Mouse (Mus musculus) heart, adult 18-20 months (tissue): ENCODE results near the gene Ror2. TPM values are rescaled to one million over a fixed set of nuclear protein-coding genes. Genes with fewer than 3 reads are reported as not detected.
A peak's percentile ranks its signal among the peaks of the same experiment; 100 is the strongest.

Experiments
- DNase-seq, 2 experiments: peaks; one replicate each; pipeline ENCODE4 v3.0.0; 2021 to 2022; ENCODE audit warnings: mixed read lengths in 1 of 2
- total RNA-seq, 2 experiments: library from RNA; stranded (reverse); gene quantifications; 2 replicates each; pipeline ENCODE4 v1.2.3; 2021

Ror2 gene
- total RNA-seq, 2 experiments from 2014 or later, result 1.0 to 1.4 TPM

DNA sequence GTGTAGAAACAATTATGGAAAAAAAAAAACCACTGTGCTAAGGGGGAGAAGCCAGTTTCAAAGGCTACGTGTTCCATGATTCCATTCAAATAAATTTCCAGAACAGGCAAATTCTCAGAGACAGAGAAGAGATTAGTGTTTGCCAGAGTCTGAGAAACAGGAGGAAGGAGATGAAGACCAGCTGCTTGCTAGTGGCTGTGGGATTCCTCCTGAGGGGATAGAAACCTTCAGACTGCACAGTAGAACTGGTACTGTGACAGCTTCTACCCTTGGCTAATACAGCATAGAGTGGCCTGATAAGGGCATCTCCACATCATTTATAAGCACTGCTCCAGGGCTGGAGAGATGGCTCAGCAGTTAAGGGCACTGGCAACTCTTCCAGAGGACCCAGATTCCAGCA is 11.2 kb downstream of the Ror2 start:
- peak; percentile 44 to 64 for DNase-seq

DNA sequence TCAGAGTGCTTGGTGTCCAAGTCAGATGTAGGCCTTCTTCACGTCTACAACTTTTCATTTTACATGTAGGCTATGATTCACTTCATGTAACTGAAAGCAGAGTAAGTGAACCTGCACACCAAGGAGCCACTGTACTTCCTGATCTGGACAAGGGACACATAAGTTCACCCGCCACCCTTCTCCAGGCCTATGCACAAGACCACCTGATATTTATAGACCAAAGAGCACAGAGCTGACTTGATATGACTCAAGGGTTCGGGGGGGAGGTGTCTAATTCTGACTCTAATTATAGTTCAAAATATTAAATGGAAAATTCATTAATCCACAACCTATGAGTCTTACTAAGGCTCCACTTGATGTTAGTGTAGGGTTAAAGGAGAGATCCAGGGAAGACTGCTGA is 14.3 kb downstream of the Ror2 start:
- DNase-seq, result no peak

DNA sequence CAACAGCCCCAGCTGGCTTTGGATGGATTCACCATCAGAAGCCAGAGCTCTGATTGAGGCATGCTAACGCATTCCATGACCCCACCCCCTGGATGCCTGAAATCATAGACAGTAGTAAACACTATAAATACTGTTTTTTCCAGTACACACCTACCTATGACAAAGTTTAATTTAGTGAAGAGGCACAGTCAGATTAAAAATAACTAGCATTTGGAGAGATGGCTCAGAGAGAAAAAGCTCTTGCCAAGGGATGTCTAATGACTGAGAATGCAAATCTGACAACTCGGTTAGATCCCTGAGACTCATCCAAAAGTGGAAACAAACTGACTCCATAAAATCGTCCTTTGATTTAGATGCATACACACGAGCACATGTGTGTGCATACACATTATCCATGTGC is 15.4 kb downstream of the Ror2 start:
- no peak for DNase-seq

DNA sequence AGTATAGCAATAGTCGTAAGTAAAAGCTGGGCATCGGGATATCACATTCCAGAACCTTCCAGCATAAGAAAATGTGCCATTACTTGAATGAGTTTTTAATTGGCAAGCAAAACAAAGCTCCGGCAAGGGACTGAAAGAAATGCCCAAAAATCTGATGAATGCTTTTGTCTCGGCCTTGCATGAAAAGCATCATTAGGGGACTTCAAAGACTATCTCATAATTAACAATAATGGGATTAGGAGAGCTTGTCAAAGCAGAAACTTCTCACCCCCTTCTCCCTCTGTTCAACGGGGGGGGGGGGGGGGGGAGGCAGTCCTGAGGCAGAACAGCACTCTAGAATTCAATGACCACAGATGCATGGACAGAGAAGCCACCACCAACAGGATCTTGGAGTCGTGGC is 17.4 kb downstream of the Ror2 start:
- DNase-seq, result no peak

DNA sequence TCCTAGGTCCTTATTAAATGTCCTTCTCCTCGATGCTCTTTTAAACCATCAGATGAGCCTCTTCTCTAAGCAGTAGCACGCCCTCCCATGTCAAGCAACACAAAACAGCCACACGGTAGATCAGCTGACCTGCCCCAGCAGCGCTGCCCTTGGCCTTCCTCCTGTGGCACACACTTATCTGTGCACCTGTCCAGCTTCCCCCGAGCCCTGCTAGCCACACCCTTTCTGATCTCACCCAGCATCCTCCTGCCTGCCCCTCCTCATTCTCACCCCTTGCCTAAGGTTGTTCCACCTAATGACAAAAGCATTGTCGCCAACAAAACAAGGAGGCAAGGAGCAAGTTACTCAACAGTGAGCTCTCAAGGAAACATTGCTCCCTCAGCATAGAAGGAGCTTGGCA is 18.1 kb downstream of the Ror2 start:
- DNase-seq, result no peak

DNA sequence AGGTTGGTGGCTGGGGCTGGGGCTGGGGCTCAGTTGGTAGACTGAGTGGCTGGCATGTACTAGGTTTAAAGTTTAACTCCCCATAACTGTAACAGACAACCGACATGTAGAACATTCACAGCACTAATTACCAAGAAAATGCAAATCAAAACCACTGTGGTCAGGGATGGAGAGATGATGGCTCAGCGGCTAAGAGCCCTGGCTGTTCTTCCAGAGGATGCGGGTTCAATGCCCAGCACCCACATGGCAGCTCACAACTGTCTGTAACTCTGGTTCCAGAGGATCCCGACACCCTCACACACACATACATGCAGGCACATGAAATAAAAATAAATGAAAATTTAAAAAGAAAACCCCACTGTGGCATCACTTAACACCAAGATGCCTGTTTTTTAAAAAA is 18.8 kb downstream of the Ror2 start:
- DNase-seq, result no peak

DNA sequence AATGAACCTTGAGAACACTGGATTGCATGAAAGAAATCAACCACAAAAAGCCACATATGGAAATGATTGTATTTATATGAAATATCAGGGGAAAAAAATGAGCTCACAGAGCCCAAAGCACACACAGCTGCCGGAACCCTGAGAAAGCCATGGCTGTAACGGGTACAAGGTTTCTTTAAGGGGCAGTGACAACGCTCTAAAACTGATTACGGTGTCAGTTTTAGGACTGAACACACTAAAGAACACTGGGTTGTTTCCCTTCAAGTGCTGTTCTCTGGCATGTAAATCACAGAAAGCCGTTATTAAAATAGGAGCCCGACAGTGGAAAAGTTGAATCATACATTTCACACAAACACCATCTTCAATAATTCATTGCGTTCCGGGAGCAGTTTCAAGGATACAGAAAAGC is 19.4 kb downstream of the Ror2 start:
- no peak for DNase-seq

DNA sequence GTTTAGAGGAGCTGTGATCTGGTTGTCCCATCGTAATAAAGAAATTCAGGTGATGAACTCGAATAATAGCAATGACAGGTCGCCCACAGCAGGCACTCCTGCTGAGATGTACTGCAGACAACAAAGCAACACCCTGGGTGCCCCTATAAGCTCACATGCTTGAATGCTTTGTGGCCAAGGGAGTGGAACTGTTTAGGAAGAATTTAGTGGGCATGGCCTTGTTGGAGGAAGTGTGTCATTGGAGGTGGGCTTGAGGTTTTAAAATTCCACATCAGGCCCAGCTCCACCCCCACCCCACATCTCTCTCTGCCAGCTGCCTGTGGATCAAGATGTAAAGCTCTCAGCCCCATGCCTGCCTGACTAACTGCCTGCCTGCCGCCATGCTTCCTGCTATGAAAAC is 21.0 kb downstream of the Ror2 start:
- DNase-seq, result no peak

DNA sequence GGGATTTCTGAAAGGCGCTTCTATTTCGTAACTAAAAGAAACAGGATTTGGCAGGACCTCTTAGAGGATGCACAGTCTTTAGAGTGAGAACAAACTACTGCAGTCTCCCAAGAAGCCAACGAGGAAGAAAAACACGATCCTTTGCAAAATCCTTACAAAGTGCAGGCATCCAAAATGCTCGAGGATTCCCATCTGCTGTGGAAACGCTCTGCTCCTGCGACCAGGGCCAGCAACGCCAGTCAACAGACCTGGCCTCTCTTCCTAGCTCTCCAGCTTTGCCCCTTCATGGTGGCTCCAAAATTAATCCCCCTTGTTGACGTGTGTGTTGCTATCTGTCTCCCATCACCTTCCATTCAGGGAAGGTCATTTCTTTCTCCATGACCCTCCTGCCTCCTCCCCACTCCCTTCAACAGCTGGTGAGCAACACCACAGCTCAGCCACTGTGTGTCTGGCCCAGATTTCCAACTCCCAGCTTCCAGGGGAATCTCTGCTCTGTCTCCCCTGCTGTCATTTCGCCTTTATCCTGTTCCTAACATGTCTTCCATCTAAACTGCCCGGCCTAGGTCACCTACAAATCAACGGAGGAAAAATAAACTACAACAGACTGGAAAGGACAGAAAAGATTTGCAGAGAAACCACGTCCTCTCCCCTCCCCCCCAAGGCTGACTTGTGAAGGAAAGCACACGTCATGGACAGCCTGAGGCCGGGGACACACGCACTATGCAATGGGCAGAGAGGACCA is 23.2 kb downstream of the Ror2 start:
- DNase-seq, result peak; percentile 63 to 67

DNA sequence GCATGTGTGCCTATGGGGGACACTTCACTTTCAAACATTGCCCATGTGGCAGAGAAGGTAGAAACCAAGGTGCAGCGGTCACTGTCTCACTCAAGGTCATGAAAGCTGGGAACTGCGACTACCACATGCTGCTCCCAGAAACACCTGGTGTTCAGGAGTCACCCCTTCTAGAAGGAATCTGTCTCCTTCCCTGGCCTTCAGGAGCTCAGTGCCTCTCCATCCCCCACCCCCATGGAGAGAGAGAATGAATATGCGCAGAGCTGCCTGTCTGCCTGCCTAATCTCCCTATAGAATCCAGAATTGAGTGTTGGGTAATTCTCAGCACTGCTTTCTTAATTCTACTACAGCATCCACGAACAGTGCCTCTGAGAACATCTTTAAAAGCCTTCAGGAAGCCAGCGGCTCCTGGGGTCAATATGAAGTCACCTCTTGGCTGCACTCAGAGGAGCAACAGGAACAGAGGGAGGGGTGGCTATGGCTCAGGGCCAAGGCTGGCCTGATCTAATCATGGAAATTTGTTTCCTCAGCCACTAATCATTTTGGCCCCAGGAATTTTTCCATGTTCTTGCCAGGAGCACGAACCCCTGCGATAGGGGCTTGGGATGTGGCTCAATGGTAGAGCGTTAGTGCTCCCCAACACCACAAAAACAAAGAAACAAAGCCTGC is 24.7 kb downstream of the Ror2 start:
- peak; percentile 86 to 91 for DNase-seq

DNA sequence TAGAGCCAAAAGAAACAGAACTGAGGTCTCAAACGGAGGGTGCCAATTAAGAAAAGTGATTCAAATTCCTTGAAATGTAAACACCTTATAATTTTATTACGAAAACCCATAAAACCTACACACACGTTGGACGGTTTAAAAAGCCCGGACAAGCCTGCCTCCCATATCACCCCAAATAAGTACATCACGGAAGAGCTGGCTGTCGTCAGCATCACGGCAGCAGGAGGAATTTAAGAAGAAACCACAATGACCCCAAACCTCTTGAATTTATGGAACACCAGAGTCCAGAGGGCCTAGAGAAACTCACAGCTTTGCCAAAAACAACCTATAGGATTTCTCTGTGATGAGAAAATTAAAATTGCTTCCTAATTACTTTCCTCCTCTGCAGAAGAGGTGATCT is 27.0 kb downstream of the Ror2 start:
- no peak for DNase-seq

DNA sequence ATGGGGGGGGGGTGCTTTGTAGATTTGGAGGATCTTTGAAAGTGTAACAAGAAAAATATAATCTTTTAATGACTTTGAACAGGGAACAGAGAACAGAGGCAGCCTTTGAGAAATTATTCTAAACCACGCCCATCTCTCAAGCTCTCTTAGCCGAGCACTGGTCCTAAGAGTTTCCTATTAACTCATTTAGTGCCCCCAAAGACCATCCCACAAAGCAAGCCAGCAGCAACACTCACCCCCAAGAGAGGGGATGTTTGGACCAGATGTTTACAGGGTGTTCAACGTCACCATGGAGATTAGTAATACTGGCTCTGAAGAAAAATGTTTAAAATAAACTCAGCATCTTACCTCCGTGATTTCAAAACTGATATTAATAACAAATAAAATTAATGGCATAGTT is 27.4 kb downstream of the Ror2 start:
- no peak for DNase-seq

DNA sequence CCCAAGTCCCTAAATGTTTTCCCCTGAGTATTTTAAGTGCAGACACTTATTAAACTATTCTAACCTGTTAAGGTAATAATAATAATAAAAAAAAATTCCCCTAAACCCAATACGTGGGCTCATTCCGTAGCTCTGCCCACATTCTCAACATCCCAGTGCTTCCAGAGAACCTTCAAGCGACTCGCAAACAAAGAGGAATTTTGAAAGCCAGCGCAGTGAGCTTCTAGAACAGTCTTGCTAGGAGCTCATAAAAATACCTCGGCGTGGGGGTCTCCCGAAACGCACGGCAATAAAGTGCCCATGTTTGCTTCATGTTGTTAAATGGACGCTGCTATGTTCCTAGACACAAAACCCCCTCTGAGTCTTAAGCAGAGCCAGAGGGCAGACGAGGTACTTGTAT is 32.7 kb downstream of the Ror2 start:
- no peak for DNase-seq

DNA sequence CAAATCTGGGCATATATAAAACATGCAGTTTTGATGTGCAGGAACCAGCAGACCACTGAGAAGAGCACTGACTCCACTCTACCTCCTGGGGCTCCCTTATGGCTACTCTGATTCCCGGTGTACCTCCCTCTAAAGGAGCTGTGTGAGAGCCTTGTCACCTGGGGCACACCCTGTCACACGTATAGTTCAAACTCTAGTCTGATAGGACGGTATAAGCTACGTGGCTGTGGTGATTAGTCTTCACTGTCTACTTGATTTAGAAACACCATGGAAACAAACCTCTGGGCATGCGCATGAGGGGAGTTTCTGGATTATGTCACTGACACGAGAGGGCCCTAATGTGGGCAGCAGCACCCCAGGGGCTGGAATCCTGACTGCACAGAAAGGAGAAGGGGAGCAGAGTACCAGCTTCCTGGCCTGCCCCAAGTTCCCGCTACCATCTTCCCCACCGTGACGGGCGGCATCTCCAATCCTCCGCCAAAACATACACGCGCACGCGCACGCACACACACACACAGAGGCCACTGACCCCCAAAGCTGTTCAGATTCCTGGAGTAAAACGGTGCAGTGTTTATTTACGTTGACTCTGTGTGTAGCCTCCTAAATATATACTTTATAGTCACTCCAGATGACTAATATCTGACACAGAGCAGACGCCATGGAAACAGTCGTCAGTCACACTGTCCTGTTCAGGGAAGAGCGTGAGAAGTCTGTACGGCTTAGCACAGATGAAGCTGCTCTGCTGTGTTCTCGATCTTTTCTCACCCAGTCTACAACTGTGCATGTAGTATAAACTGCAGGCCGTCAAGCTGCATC is 37.1 kb downstream of the Ror2 start:
- no peak for DNase-seq

DNA sequence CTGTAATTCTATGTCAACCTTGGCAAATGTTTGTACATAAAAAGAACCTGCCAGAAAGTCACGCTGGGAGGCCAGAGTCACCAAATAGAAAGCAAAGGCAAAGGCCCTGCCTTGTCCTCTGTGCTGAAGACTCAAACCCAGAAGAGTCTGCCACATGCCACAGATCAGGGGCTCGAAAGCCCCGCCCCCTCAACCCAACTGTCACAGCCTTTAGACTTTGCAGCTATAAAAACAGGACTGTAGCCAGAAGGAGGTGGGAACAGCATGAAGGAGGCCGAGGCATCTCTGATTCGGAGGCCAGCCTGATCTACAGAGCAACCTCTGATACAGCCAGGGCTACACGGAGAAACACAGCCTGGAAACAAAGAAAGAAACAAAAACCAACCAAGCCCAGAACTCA is 37.8 kb downstream of the Ror2 start:
- DNase-seq, result no peak

DNA sequence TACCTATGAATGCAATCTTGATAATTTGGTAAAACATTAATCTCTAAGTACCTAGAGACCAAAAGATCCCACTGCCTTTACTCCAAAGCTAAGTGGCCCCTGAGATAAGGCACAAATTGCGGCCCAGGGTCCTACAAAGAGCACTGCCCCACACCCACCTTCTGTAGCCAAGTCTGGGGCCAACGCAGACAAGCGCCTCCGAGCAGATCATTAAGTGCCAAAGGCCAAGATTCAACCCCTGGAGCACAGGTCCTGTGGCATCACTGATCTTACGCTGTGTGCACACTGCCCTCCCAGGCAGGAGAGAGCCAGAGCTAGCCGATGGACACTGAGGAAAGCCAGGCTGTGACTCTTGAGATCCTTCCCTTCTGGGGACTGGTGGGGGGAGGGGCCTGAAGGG is 38.7 kb downstream of the Ror2 start:
- DNase-seq, result no peak

DNA sequence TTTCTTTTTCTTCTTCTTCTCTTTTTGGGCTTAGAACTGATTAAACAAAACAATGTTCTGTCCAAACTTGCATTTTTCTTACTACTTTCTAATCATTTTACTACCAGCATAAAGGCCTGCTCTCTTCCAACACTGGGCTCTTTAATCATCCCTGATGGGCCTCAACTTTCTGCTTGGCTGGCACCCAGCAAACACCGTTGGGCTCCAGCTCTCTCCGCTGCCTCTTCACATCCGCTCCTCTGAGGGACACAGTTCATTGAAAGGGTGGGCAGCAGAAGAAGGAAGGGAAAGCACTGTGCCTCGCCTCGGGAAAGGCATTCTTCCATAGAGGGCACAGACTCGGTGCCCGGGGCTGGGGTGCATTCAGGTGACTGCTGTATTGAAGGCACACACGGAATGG is 41.8 kb downstream of the Ror2 start:
- no peak for DNase-seq

DNA sequence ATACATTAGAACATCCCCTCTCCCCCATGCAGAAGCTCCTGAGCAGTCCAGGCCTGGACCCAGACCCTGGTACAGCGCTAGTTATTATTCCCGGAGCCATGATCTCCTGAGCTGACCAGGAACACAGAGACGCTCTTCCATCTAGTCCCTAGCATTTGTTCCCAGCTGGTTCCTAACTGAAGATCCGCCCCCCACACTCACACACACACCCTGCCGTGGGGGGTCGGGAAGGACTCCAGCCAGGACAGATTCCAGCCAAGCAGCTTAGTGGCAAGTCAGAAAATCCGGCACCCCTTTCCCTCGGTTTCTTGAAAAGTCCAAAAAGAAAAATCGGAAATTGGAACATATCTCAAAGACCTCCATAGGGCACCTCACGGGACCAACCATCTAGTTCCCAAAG is 48.5 kb downstream of the Ror2 start:
- no peak for DNase-seq

DNA sequence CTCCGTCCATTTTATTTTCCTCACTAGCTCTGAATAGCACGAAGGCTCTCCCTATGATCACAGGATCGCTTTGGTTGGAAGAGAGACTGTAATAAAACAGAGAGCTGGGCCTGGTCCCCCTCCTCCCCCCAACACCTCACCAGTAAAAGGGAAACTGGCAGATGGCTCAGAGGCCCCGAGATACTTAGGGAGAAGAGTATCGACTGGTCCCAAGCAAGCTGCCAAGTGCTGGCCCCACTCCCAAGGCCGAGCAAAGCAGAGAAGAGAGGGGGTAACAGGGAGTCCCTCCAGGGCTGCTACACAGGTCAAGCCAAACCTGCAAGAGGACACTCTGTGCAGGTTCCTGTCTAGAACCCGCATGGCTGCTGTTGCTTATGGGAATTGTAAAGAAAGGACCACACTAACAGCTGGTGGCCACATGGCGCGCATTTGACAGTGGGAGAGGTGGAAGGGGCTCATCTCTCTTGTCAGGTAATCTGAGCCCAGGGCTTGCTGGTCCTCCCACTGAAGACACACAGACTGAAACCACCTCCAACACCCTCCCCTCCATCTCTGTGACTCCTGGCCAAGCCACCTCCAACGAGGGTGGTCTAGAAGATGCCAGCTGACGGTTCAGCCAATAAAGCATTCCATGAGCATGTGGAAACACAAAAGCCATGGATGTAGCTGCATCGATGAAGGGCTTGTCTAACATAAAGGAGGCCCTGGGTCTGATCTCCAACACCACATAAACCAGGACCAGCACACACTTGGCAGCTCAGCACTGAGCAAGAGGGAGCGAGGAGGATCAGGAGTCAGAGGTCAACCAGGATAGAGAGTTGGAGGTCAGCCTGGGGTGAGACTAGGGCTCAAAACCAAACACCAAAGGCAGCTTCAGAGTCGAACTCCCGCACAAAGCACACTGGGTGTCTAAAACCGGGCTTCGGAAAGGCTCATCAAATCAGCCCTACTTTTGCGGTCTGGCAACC is 49.2 kb downstream of the Ror2 start:
- no peak for DNase-seq

DNA sequence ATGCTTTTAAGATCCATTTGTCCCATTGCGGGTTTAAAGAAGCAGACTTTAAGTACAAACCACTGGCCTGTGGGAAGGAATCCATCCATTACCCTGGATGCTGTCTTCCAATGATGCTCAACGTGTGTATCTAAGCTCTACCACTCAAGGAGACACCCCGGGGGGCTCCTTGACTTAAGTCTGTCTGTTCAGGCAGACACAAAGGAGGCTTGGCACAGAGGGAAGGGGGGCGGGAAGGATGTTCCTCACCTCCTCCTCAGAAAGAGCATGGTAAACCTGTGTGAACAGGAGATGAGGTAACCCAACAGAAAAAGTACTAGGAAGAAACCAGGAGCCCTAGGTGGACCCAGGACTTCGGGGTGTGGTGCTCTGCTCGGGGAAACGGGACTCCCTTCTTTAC is 50.0 kb downstream of the Ror2 start:
- DNase-seq, result no peak

DNA sequence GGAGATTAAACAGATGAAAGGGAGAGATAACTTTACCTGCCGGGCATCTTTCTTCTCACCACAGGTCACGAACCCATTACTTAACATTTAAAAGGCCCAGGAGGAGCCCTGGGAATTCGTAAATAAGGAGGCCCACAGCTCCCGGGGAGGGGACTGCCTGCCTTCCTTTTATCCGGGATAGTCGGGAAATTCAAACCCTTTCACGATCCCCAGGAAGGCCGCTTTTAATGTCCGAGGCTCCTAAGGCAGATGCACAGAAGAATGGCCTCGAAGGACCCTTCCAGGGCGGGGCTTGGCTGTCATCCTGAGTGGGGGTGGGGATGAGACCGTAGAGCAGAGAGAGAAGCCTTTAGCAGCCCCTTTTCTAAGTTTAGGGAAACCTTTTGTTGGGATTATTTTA is 51.1 kb downstream of the Ror2 start:
- DNase-seq, result no peak
